Mouse (Mus musculus): ENCODE measurements around the gene Gpr88. TPM values are rescaled to one million over a fixed set of nuclear protein-coding genes. Genes with fewer than 3 reads are reported as not detected.

Gene Gpr88
- polyA plus RNA-seq, 1 experiment from 2014 or later, result 1.8 TPM

- WGBS, result under 1% methylated on average over 48 of the region's 48 CpGs
Measured at GRCm38 (mm10) chr3:116252255-116253040, 855 bp downstream of the Gpr88 start.

GRCm38 (mm10) chr3:116251481-116252254 is 1.6 kb downstream of the Gpr88 start:
- H3K4me2 ChIP-seq (ENCODE audit: low read length), result peak overlapping the region; percentile 100
- peak overlapping the region; percentile 59 for H3K4me3 ChIP-seq (replicated peaks; ENCODE audit: low read depth, low read length)
- peaks cover 12% of the 10 kb centered on the region for H3K4me1 ChIP-seq (ENCODE audit: control insufficient read depth, insufficient read depth, low read length)
- ATAC-seq (ENCODE audit: low FRiP score, low TSS enrichment), result peak; percentile 69
- H3K27me3 ChIP-seq (ENCODE audit: control insufficient read depth, insufficient read depth, low read length), result peaks cover 16% of the 10 kb centered on the region
- peak overlapping the region; percentile 55 for H3K9ac ChIP-seq (replicated peaks; ENCODE audit: low read length)
- no peaks in the 10 kb centered on the region for H3K36me3 ChIP-seq (ENCODE audit: control insufficient read depth, insufficient read depth, low read length)
- H3K27ac ChIP-seq (replicated peaks; ENCODE audit: low read depth, low read length), result no peak overlapping the region
- H3K9me3 ChIP-seq (ENCODE audit: control insufficient read depth, low read length), result no peaks in the 10 kb centered on the region
- DNase-seq, result peak; percentile 80
- under 1% methylated on average over 86 of the region's 86 CpGs for WGBS

More at GRCm38 (mm10) chr3:116252255-116253040, 855 bp downstream of the Gpr88 start:
- H3K36me3 ChIP-seq (ENCODE audit: control insufficient read depth, insufficient read depth, low read length), result no peaks in the 10 kb centered on the region
- peaks cover 16% of the 10 kb centered on the region for H3K27me3 ChIP-seq (ENCODE audit: control insufficient read depth, insufficient read depth, low read length)
- no peaks in the 10 kb centered on the region for H3K9me3 ChIP-seq (ENCODE audit: control insufficient read depth, low read length)
- no peak overlapping the region for H3K27ac ChIP-seq (replicated peaks; ENCODE audit: low read depth, low read length)
- peaks cover 12% of the 10 kb centered on the region for H3K4me1 ChIP-seq (ENCODE audit: control insufficient read depth, insufficient read depth, low read length)
- peak overlapping the region; percentile 59 for H3K4me3 ChIP-seq (replicated peaks; ENCODE audit: low read depth, low read length)
- H3K4me2 ChIP-seq (ENCODE audit: low read length), result peak overlapping the region; percentile 100
- peak overlapping the region; percentile 55 for H3K9ac ChIP-seq (replicated peaks; ENCODE audit: low read length)
- DNase-seq, result peak; percentile 79
- peak; percentile 74 for ATAC-seq (ENCODE audit: low FRiP score, low TSS enrichment)

DNA sequence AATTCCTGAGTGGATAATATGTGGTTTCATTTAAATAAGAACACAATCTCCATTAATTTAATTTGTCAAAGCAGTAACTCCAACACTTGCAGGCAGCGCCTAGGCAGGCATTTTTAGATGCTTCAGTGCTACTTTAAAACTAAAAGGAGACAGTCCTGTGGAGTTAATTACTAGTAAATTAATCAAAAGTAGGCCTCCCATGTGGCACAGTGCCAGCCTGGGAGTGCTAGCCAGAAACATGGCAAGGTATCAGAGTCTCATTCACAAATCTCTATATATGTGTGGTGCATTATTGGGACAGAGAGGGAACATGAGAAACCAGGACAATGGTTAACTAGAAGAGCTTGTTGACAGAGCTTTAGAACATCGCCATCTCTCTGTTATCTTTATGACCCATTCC is 4.3 kb downstream of the Gpr88 start:
- peaks cover 12% of the 10 kb centered on the region for H3K4me1 ChIP-seq (ENCODE audit: control insufficient read depth, insufficient read depth, low read length)
- no peak overlapping the region for H3K4me2 ChIP-seq (ENCODE audit: low read length)
- no peak overlapping the region for H3K9ac ChIP-seq (replicated peaks; ENCODE audit: low read length)
- no peaks in the 10 kb centered on the region for H3K9me3 ChIP-seq (ENCODE audit: control insufficient read depth, low read length)
- no peaks in the 10 kb centered on the region for H3K36me3 ChIP-seq (ENCODE audit: control insufficient read depth, insufficient read depth, low read length)
- peaks cover 16% of the 10 kb centered on the region for H3K27me3 ChIP-seq (ENCODE audit: control insufficient read depth, insufficient read depth, low read length)
- H3K4me3 ChIP-seq (replicated peaks; ENCODE audit: low read depth, low read length), result no peak overlapping the region
- 83% methylated on average over 2 of the region's 2 CpGs for WGBS
- no peak for ATAC-seq (ENCODE audit: low FRiP score, low TSS enrichment)
- no peak overlapping the region for H3K27ac ChIP-seq (replicated peaks; ENCODE audit: low read depth, low read length)
- DNase-seq, result peak; percentile 9

GRCm38 (mm10) chr3:116244476-116244875 is 8.8 kb downstream of the Gpr88 start:
- H3K9ac ChIP-seq (replicated peaks; ENCODE audit: low read length), result no peak overlapping the region
- no peak for DNase-seq
- H3K27ac ChIP-seq (replicated peaks; ENCODE audit: low read depth, low read length), result no peak overlapping the region
- no peak for ATAC-seq (ENCODE audit: low FRiP score, low TSS enrichment)
- H3K4me3 ChIP-seq (replicated peaks; ENCODE audit: low read depth, low read length), result no peak overlapping the region
- H3K4me2 ChIP-seq (ENCODE audit: low read length), result no peak overlapping the region
- H3K9me3 ChIP-seq (ENCODE audit: control insufficient read depth, low read length), result no peaks in the 10 kb centered on the region
- WGBS, result 72% methylated on average over 6 of the region's 6 CpGs
- no peaks in the 10 kb centered on the region for H3K4me1 ChIP-seq (ENCODE audit: control insufficient read depth, insufficient read depth, low read length)
- H3K27me3 ChIP-seq (ENCODE audit: control insufficient read depth, insufficient read depth, low read length), result no peaks in the 10 kb centered on the region; the same call in 1 of the 2 replicates
- H3K36me3 ChIP-seq (ENCODE audit: control insufficient read depth, insufficient read depth, low read length), result no peaks in the 10 kb centered on the region

DNA sequence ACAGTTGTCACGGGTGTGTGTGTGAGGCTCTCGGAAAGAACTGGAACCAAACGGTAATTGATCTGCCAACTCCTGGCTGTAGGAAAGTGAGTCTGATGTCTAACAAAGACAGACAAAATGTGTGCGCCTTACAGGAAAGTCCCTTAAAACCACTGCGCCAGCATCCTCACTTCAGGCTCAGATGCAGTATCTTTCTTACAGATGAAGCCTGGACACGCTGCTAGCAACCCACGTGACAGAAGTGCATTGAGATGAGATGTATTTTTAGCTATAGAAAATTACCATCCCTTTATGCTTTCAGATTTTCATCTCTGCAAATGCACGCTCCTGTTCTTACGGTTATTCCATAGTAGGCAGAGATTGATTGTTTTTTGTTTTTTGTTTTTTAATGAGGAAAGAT is 10.6 kb downstream of the Gpr88 start:
- H3K4me3 ChIP-seq (replicated peaks; ENCODE audit: low read depth, low read length), result no peak overlapping the region
- no peaks in the 10 kb centered on the region for H3K4me1 ChIP-seq (ENCODE audit: control insufficient read depth, insufficient read depth, low read length)
- WGBS, result 80% methylated on average over 9 of the region's 9 CpGs
- no peaks in the 10 kb centered on the region for H3K9me3 ChIP-seq (ENCODE audit: control insufficient read depth, low read length)
- ATAC-seq (ENCODE audit: low FRiP score, low TSS enrichment), result no peak
- no peak overlapping the region for H3K4me2 ChIP-seq (ENCODE audit: low read length)
- no peak overlapping the region for H3K9ac ChIP-seq (replicated peaks; ENCODE audit: low read length)
- no peaks in the 10 kb centered on the region for H3K36me3 ChIP-seq (ENCODE audit: control insufficient read depth, insufficient read depth, low read length)
- no peaks in the 10 kb centered on the region for H3K27me3 ChIP-seq (ENCODE audit: control insufficient read depth, insufficient read depth, low read length)
- H3K27ac ChIP-seq (replicated peaks; ENCODE audit: low read depth, low read length), result no peak overlapping the region
- DNase-seq, result no peak

GRCm38 (mm10) chr3:116237527-116237926 is 15.8 kb downstream of the Gpr88 start:
- Histone ChIP-seq H3K9me3 (ENCODE audit: control insufficient read depth, low read length) (no peaks in the 10 kb centered on the region), H3K27ac (replicated peaks; ENCODE audit: low read depth, low read length) (no peak overlapping the region), H3K4me1 (ENCODE audit: control insufficient read depth, insufficient read depth, low read length) (no peaks in the 10 kb centered on the region), H3K36me3 (ENCODE audit: control insufficient read depth, insufficient read depth, low read length) (no peaks in the 10 kb centered on the region), H3K4me2 (ENCODE audit: low read length) (no peak overlapping the region), H3K9ac (replicated peaks; ENCODE audit: low read length) (no peak overlapping the region), H3K4me3 (replicated peaks; ENCODE audit: low read depth, low read length) (no peak overlapping the region), H3K27me3 (ENCODE audit: control insufficient read depth, insufficient read depth, low read length) (no peaks in the 10 kb centered on the region)
- 93% methylated on average over 5 of the region's 5 CpGs for WGBS
- DNase-seq, result no peak
- no peak for ATAC-seq (ENCODE audit: low FRiP score, low TSS enrichment)

- Histone ChIP-seq H3K27ac (replicated peaks; ENCODE audit: low read depth, low read length) (no peak overlapping the region), H3K36me3 (ENCODE audit: control insufficient read depth, insufficient read depth, low read length) (no peaks in the 10 kb centered on the region), H3K4me3 (replicated peaks; ENCODE audit: low read depth, low read length) (no peak overlapping the region), H3K9me3 (ENCODE audit: control insufficient read depth, low read length) (no peaks in the 10 kb centered on the region), H3K4me1 (ENCODE audit: control insufficient read depth, insufficient read depth, low read length) (no peaks in the 10 kb centered on the region), H3K27me3 (ENCODE audit: control insufficient read depth, insufficient read depth, low read length) (no peaks in the 10 kb centered on the region), H3K4me2 (ENCODE audit: low read length) (no peak overlapping the region), H3K9ac (replicated peaks; ENCODE audit: low read length) (no peak overlapping the region)
- DNase-seq, result no peak
- ATAC-seq (ENCODE audit: low FRiP score, low TSS enrichment), result no peak
- WGBS, result 76% methylated on average over 4 of the region's 4 CpGs
Measured at GRCm38 (mm10) chr3:116236856-116237255, 16.4 kb downstream of the Gpr88 start.

DNA sequence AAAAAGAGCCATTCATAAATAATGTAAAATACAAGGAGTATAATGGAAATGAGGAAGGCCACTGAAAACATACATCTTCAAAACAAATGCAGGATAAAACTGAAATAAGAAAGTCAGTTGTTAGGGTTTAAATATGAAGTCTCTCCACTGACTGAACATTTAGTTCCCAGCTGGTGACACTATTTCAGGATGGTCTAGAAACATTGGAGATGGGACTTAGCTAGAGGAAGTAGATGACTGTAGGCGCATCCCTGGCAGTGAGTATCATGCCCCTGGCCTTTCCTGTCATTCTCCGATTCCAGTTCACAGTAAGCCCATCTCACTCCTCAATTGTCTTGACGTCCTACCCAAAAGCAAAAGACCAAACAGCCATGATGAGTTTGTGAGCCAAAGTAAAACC is 19.8 kb downstream of the Gpr88 start:
- WGBS, result 82% methylated on average over 3 of the region's 3 CpGs
- Histone ChIP-seq H3K9me3 (ENCODE audit: control insufficient read depth, low read length) (no peaks in the 10 kb centered on the region), H3K9ac (replicated peaks; ENCODE audit: low read length) (no peak overlapping the region), H3K4me3 (replicated peaks; ENCODE audit: low read depth, low read length) (no peak overlapping the region), H3K4me2 (ENCODE audit: low read length) (no peak overlapping the region), H3K36me3 (ENCODE audit: control insufficient read depth, insufficient read depth, low read length) (no peaks in the 10 kb centered on the region), H3K27ac (replicated peaks; ENCODE audit: low read depth, low read length) (no peak overlapping the region), H3K27me3 (ENCODE audit: control insufficient read depth, insufficient read depth, low read length) (no peaks in the 10 kb centered on the region), H3K4me1 (ENCODE audit: control insufficient read depth, insufficient read depth, low read length) (peaks cover 8% of the 10 kb centered on the region)
- DNase-seq (no peak), ATAC-seq (ENCODE audit: low FRiP score, low TSS enrichment) (no peak)

Measured in midbrain, embryonic 14.5 days (tissue).